Mouse (Mus musculus) neural tube, embryonic 12.5 days (tissue): ENCODE measurements around the gene Csrp1. TPM values are rescaled to one million over a fixed set of nuclear protein-coding genes. Genes with fewer than 3 reads are reported as not detected.

ENCODE experiments used
- ATAC-seq: fragments of 200-750 bp; cut with Nextera tagmentation; 2 replicates; pipeline ENCODE4 v1.8.0; 2017; ENCODE audit warnings: low read depth, mild to moderate bottlenecking, moderate TSS enrichment, moderate library complexity; ENCODE audit not compliant: low FRiP score
- H3K27ac ChIP-seq: fragments of 300-500 bp; sonication (generic); 2 replicates; pipeline ENCODE4 v1.5.1; 2016
- H3K27me3 ChIP-seq: fragments of 300-500 bp; sonication (generic); replicated peaks from 2 replicates; pipeline ENCODE4 v1.6.1; 2016; ENCODE audit warnings: mild to moderate bottlenecking
- H3K36me3 ChIP-seq: fragments of 300-500 bp; sonication (generic); 2 replicates; pipeline ENCODE4 v1.6.1; 2016; ENCODE audit warnings: mild to moderate bottlenecking
- H3K4me1 ChIP-seq: fragments of 300-500 bp; sonication (generic); 2 replicates; pipeline ENCODE4 v1.6.1; 2016
- H3K4me2 ChIP-seq: fragments of 300-500 bp; sonication (generic); replicated peaks from 2 replicates; pipeline ENCODE4 v1.6.1; 2016; ENCODE audit warnings: mild to moderate bottlenecking
- H3K4me3 ChIP-seq: fragments of 300-500 bp; sonication (generic); 2 replicates; pipeline ENCODE4 v1.5.1; 2016
- H3K9ac ChIP-seq: fragments of 300-500 bp; sonication (generic); 2 replicates; pipeline ENCODE4 v1.6.1; 2016; ENCODE audit warnings: mild to moderate bottlenecking
- H3K9me3 ChIP-seq: fragments of 300-500 bp; sonication (generic); 2 replicates; pipeline ENCODE4 v1.6.1; 2016; ENCODE audit warnings: mild to moderate bottlenecking
- WGBS: fragments of 180-500 bp; shearing (Covaris S2); methylation state at CpG from one replicate; pipeline ENCODE4 v1.1.7; 2016; 5-methylcytosine and 5-hydroxymethylcytosine counted together
- polyA plus RNA-seq: library from polyadenylated mRNA; unstranded; fragments of >200 nt; fragmentation: Nextera tagmentation; extraction: Ambion mirVana; gene quantifications from 2 replicates; pipeline ENCODE4 v1.2.1, GENCODE M21; 2016

The Csrp1 gene
- polyA plus RNA-seq, 1 experiment from 2014 or later, result 44.9 TPM

GRCm38 (mm10) chr1:135746248-135746647 lies 26.4 kb downstream of the Csrp1 start:
- Histone ChIP-seq H3K27me3 (no peaks in the 10 kb centered on the region), H3K27ac (no peak overlapping the region), H3K4me1 (peaks cover 3% of the 10 kb centered on the region), H3K9ac (no peak overlapping the region), H3K4me3 (no peak overlapping the region), H3K4me2 (no peak overlapping the region), H3K36me3 (peaks cover 6% of the 10 kb centered on the region; the same call in 1 of the 2 replicates), H3K9me3 (no peaks in the 10 kb centered on the region)
- 82% methylated on average over 4 of the region's 4 CpGs for WGBS
- ATAC-seq, result no peak

- Histone ChIP-seq H3K27me3 (no peaks in the 10 kb centered on the region; the same call in 1 of the 2 replicates), H3K4me1 (no peaks in the 10 kb centered on the region), H3K4me3 (no peak overlapping the region), H3K9me3 (no peaks in the 10 kb centered on the region), H3K27ac (no peak overlapping the region), H3K4me2 (no peak overlapping the region), H3K9ac (no peak overlapping the region), H3K36me3 (0 out of 2 replicates have a peak, but pooled peaks cover 3% of the 10 kb centered on the region)
- 14% methylated on average over 10 of the region's 10 CpGs for WGBS
- peak; percentile 97 for ATAC-seq
Observed at GRCm38 (mm10) chr1:135752737-135753348, 33.0 kb downstream of the Csrp1 start.

- WGBS, result 70% methylated on average over 9 of the region's 9 CpGs
- no peak overlapping the region for H3K4me2 ChIP-seq
- no peak overlapping the region for H3K4me3 ChIP-seq
- H3K27me3 ChIP-seq, result no peaks in the 10 kb centered on the region; the same call in 1 of the 2 replicates
- ATAC-seq, result no peak
- H3K36me3 ChIP-seq, result no peaks in the 10 kb centered on the region
- no peak overlapping the region for H3K27ac ChIP-seq
- no peaks in the 10 kb centered on the region for H3K4me1 ChIP-seq
- no peak overlapping the region for H3K9ac ChIP-seq
- no peaks in the 10 kb centered on the region for H3K9me3 ChIP-seq
Observed at GRCm38 (mm10) chr1:135755287-135755686, 35.4 kb downstream of the Csrp1 start.

GRCm38 (mm10) chr1:135755913-135756312 lies 36.1 kb downstream of the Csrp1 start:
- WGBS, result 90% methylated on average over 3 of the region's 3 CpGs
- ATAC-seq, result no peak
- no peaks in the 10 kb centered on the region for H3K9me3 ChIP-seq
- no peaks in the 10 kb centered on the region for H3K4me1 ChIP-seq
- H3K36me3 ChIP-seq, result no peaks in the 10 kb centered on the region
- no peak overlapping the region for H3K27ac ChIP-seq
- H3K9ac ChIP-seq, result no peak overlapping the region
- no peak overlapping the region for H3K4me2 ChIP-seq
- H3K27me3 ChIP-seq, result no peaks in the 10 kb centered on the region; the same call in 1 of the 2 replicates
- H3K4me3 ChIP-seq, result no peak overlapping the region

- H3K4me3 ChIP-seq, result no peak overlapping the region
- no peak overlapping the region for H3K4me2 ChIP-seq
- no peaks in the 10 kb centered on the region for H3K9me3 ChIP-seq
- no peak for ATAC-seq
- H3K4me1 ChIP-seq, result no peaks in the 10 kb centered on the region
- WGBS, result 79% methylated on average over 8 of the region's 8 CpGs
- no peaks in the 10 kb centered on the region for H3K36me3 ChIP-seq
- H3K9ac ChIP-seq, result no peak overlapping the region
- no peak overlapping the region for H3K27ac ChIP-seq
- no peaks in the 10 kb centered on the region; the same call in 1 of the 2 replicates for H3K27me3 ChIP-seq
Observed at GRCm38 (mm10) chr1:135757287-135757686, 37.4 kb downstream of the Csrp1 start.

- Histone ChIP-seq H3K4me2 (no peak overlapping the region), H3K36me3 (no peaks in the 10 kb centered on the region), H3K4me3 (no peak overlapping the region), H3K27me3 (no peaks in the 10 kb centered on the region; the same call in 1 of the 2 replicates), H3K9me3 (no peaks in the 10 kb centered on the region), H3K9ac (no peak overlapping the region), H3K27ac (no peak overlapping the region), H3K4me1 (no peaks in the 10 kb centered on the region)
- no peak for ATAC-seq
- WGBS, result 35% methylated on average over 4 of the region's 4 CpGs
Observed at GRCm38 (mm10) chr1:135759685-135760084, 39.8 kb downstream of the Csrp1 start.

- Histone ChIP-seq H3K4me1 (no peaks in the 10 kb centered on the region), H3K4me3 (no peak overlapping the region), H3K27me3 (no peaks in the 10 kb centered on the region; the same call in 1 of the 2 replicates), H3K9ac (no peak overlapping the region), H3K9me3 (no peaks in the 10 kb centered on the region), H3K36me3 (no peaks in the 10 kb centered on the region), H3K27ac (no peak overlapping the region), H3K4me2 (no peak overlapping the region)
- WGBS, result 74% methylated on average over 8 of the region's 8 CpGs
- ATAC-seq, result no peak
Observed at GRCm38 (mm10) chr1:135760216-135760615, 40.4 kb downstream of the Csrp1 start.

GRCm38 (mm10) chr1:135761728-135762127 lies 41.9 kb downstream of the Csrp1 start:
- Histone ChIP-seq H3K4me3 (no peak overlapping the region), H3K27me3 (no peaks in the 10 kb centered on the region; the same call in none of the 2 replicates), H3K4me1 (peaks cover 14% of the 10 kb centered on the region), H3K36me3 (no peaks in the 10 kb centered on the region), H3K9me3 (no peaks in the 10 kb centered on the region), H3K9ac (no peak overlapping the region), H3K4me2 (no peak overlapping the region), H3K27ac (no peak overlapping the region)
- 95% methylated on average over 5 of the region's 5 CpGs for WGBS
- no peak for ATAC-seq

GRCm38 (mm10) chr1:135763503-135764205 lies 43.8 kb downstream of the Csrp1 start:
- no peak overlapping the region for H3K9ac ChIP-seq
- H3K27ac ChIP-seq, result no peak overlapping the region
- H3K9me3 ChIP-seq, result no peaks in the 10 kb centered on the region
- peaks cover 24% of the 10 kb centered on the region for H3K4me1 ChIP-seq
- H3K27me3 ChIP-seq, result no peaks in the 10 kb centered on the region; the same call in none of the 2 replicates
- peaks cover 3% of the 10 kb centered on the region; the same call in 1 of the 2 replicates for H3K36me3 ChIP-seq
- ATAC-seq, result no peak
- 80% methylated on average over 9 of the region's 9 CpGs for WGBS
- no peak overlapping the region for H3K4me2 ChIP-seq
- no peak overlapping the region for H3K4me3 ChIP-seq

GRCm38 (mm10) chr1:135764206-135764528 lies 44.3 kb downstream of the Csrp1 start:
- Histone ChIP-seq H3K4me1 (peaks cover 24% of the 10 kb centered on the region), H3K4me3 (no peak overlapping the region), H3K9me3 (no peaks in the 10 kb centered on the region), H3K4me2 (no peak overlapping the region), H3K27me3 (no peaks in the 10 kb centered on the region; the same call in none of the 2 replicates), H3K36me3 (peaks cover 4% of the 10 kb centered on the region; the same call in 1 of the 2 replicates), H3K27ac (no peak overlapping the region), H3K9ac (no peak overlapping the region)
- ATAC-seq, result no peak
- WGBS, result 84% methylated on average over 2 of the region's 2 CpGs

- Histone ChIP-seq H3K27me3 (no peaks in the 10 kb centered on the region; the same call in none of the 2 replicates), H3K4me3 (peak within 1 kb of the TSS; percentile 58), H3K4me2 (peak within 1 kb of the TSS; percentile 96), H3K27ac (no peak within 1 kb of the TSS), H3K36me3 (peaks cover 4% of the 10 kb centered on the region; the same call in 1 of the 2 replicates), H3K9ac (peak within 1 kb of the TSS; percentile 81), H3K9me3 (no peaks in the 10 kb centered on the region), H3K4me1 (peaks cover 24% of the 10 kb centered on the region)
- peak; percentile 85 for ATAC-seq
- 1% methylated on average over 90 of the region's 90 CpGs for WGBS
Observed at GRCm38 (mm10) chr1:135765645-135766591, 46.1 kb downstream of the Csrp1 start, which contains the start of gene Phlda3. Gene Phlda3 (plus strand): TSS chr1:135766119.
